Mouse (Mus musculus): ENCODE data around the gene Emc7. TPM values are rescaled to one million over a fixed set of nuclear protein-coding genes. Genes with fewer than 3 reads are reported as not detected.
A peak's percentile ranks its signal among the peaks of the same experiment; 100 is the strongest.
"Not testable (repeated sequence)": the region's sequence is repeated elsewhere in the genome, so short reads cannot be mapped to it uniquely, and the experiment has no call there.

The Emc7 gene
- total and polyA plus RNA-seq, 3 experiments = 17.7 to 25.7 TPM; not detected in 1

- TF ChIP-seq CHD1 (IDR thresholded peaks at IDR 0.05; ENCODE audit: low read depth, low read length) (no peak), ZKSCAN1 (IDR thresholded peaks at IDR 0.05; ENCODE audit: low read depth, low read length) (no peak)
Observed at GRCm38 (mm10) chr2:112443491-112443890, 11.3 kb upstream of the Emc7 start (continued).

- Histone ChIP-seq H3K4me1 (ENCODE audit: control insufficient read depth in 1 of 2, insufficient read depth in 2 of 2, low read length in 2 of 2) (peaks cover 9 to 16% of the 10 kb centered on the region in 2 experiments), H3K9ac (ENCODE audit: control insufficient read depth, low read depth, low read length, poor library complexity, severe bottlenecking) (no peak overlapping the region), H3K4me3 (ENCODE audit: control insufficient read depth in 1 of 2, insufficient read depth in 1 of 2, low read depth in 2 of 2, low read length in 2 of 2) (no peak overlapping the region), H3K9me3 (replicated peaks; ENCODE audit: insufficient read depth, low read length) (no peaks in the 10 kb centered on the region), H3K79me2 (ENCODE audit: control insufficient read depth, insufficient read depth, low read length, poor library complexity) (no peaks in the 10 kb centered on the region), H3K36me3 (ENCODE audit: control insufficient read depth in 1 of 2, insufficient read depth in 2 of 2, low read length in 2 of 2) (peaks cover 0 to 18% of the 10 kb centered on the region in 2 experiments; a peak in 2 of 4 replicates), H3K27me3 (ENCODE audit: control insufficient read depth in 1 of 2, insufficient read depth in 2 of 2, low read length in 2 of 2) (no peaks in the 10 kb centered on the region), H3K27ac (ENCODE audit: control insufficient read depth, low read depth, low read length) (no peak overlapping the region)
- DNase-seq (ENCODE audit: low read depth, low spot score) = no peak
- no peak for TF ChIP-seq NELFE (IDR thresholded peaks at IDR 0.05; ENCODE audit: low read depth, low read length)
Observed at GRCm38 (mm10) chr2:112445511-112445910, 9.3 kb upstream of the Emc7 start.

GRCm38 (mm10) chr2:112448046-112448445 lies 6.8 kb upstream of the Emc7 start:
- H3K27me3 ChIP-seq (ENCODE audit: control insufficient read depth in 1 of 2, insufficient read depth in 2 of 2, low read length in 2 of 2); H3K4me3 ChIP-seq (ENCODE audit: control insufficient read depth in 1 of 2, insufficient read depth in 1 of 2, low read depth in 2 of 2, low read length in 2 of 2); H3K27ac ChIP-seq (ENCODE audit: control insufficient read depth, low read depth, low read length); H3K9ac ChIP-seq (ENCODE audit: control insufficient read depth, low read depth, low read length, poor library complexity, severe bottlenecking); DNase-seq (ENCODE audit: low read depth, low spot score); H3K9me3 ChIP-seq (replicated peaks; ENCODE audit: insufficient read depth, low read length); H3K79me2 ChIP-seq (ENCODE audit: control insufficient read depth, insufficient read depth, low read length, poor library complexity): not testable (repeated sequence)
- Histone ChIP-seq H3K36me3 (ENCODE audit: control insufficient read depth in 1 of 2, insufficient read depth in 2 of 2, low read length in 2 of 2) (peaks cover 0 to 29% of the 10 kb centered on the region in 2 experiments; a peak in 2 of 4 replicates), H3K4me1 (ENCODE audit: control insufficient read depth in 1 of 2, insufficient read depth in 2 of 2, low read length in 2 of 2) (peaks cover 20 to 25% of the 10 kb centered on the region in 2 experiments)

GRCm38 (mm10) chr2:112448510-112449059 lies 6.2 kb upstream of the Emc7 start:
- no peaks in the 10 kb centered on the region for H3K27me3 ChIP-seq (ENCODE audit: control insufficient read depth in 1 of 2, insufficient read depth in 2 of 2, low read length in 2 of 2)
- H3K9ac ChIP-seq (ENCODE audit: control insufficient read depth, low read depth, low read length, poor library complexity, severe bottlenecking) = no peak overlapping the region
- H3K36me3 ChIP-seq (ENCODE audit: control insufficient read depth in 1 of 2, insufficient read depth in 2 of 2, low read length in 2 of 2) = peaks cover 0 to 29% of the 10 kb centered on the region in 2 experiments; a peak in 2 of 4 replicates
- peak; percentile 43 for DNase-seq (ENCODE audit: low read depth, low spot score)
- no peak overlapping the region for H3K4me3 ChIP-seq (ENCODE audit: control insufficient read depth in 1 of 2, insufficient read depth in 1 of 2, low read depth in 2 of 2, low read length in 2 of 2)
- no peak for TF ChIP-seq SMC3 (IDR thresholded peaks at IDR 0.05; ENCODE audit: low read depth, low read length)
- no peak for TF ChIP-seq ZMIZ1 (IDR thresholded peaks at IDR 0.05; ENCODE audit: low read depth, low read length)
- TF ChIP-seq ZNF384 (IDR thresholded peaks at IDR 0.05; ENCODE audit: low read depth, low read length) = no peak
- TF ChIP-seq ZKSCAN1 (IDR thresholded peaks at IDR 0.05; ENCODE audit: low read depth, low read length) = no peak
- TF ChIP-seq EP300 (IDR thresholded peaks at IDR 0.05; ENCODE audit: low read depth in 1 of 2, low read length in 2 of 2) = peak in 1 of 2 experiments; percentile 73; a peak in 1 of 4 replicates
- no peak for TF ChIP-seq SIN3A (IDR thresholded peaks at IDR 0.05; ENCODE audit: low read length)
- TF ChIP-seq UBTF (IDR thresholded peaks at IDR 0.05; ENCODE audit: borderline replicate concordance, insufficient read depth, low read depth, low read length) = no peak
- peak; percentile 85 for TF ChIP-seq GATA1 (IDR thresholded peaks at IDR 0.05; ENCODE audit: low read depth, low read length)
- H3K79me2 ChIP-seq (ENCODE audit: control insufficient read depth, insufficient read depth, low read length, poor library complexity) = no peaks in the 10 kb centered on the region
- no peak overlapping the region; the same call in 1 of the 2 replicates for H3K27ac ChIP-seq (ENCODE audit: control insufficient read depth, low read depth, low read length)
- H3K4me1 ChIP-seq (ENCODE audit: control insufficient read depth in 1 of 2, insufficient read depth in 2 of 2, low read length in 2 of 2) = peaks cover 20 to 26% of the 10 kb centered on the region in 2 experiments
- no peaks in the 10 kb centered on the region for H3K9me3 ChIP-seq (replicated peaks; ENCODE audit: insufficient read depth, low read length)
